Comparison of ENCODE assay signal across 8 mouse cellular contexts in the genomic region with DNA sequence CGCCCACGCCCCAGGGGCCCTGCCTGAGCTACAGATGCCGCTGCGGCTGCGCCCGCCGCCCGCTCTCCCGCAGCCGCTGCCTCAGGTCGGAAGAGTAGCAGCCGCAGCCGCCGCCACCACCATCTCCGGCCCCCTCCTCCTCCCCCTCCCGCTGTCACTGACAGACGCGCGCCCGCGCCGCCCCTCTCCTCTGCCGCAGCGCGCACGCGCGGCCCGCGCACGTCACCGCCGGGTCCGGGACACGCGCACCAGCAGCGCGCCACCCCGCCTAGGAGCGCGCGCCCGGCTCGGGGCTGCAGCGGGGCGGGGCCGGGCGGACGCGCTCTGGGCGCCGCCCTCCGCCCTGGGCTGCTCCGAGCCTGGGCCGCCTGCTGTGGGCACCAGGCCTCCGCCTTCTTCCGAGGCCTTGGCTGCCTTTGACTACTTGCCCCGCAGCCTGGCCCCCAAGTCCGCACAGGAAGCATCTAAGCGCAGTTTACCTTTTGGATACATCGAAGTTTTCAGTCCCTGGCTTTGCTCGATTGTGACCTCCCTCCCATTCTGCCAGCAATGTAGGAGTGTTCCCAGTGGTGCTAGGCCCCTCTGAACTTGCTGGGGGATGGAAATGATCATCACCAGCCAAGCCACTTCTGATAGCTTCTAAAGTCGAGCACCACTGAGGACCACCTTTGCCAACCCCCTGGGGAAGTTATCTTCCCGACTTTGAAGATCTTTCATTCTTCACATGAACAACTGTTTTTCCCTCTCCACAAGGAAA. TPM values are rescaled to one million over a fixed set of nuclear protein-coding genes. Genes with fewer than 3 reads are reported as not detected.
DNase-seq lines count a peak whose midpoint lies in the region; ATAC-seq and TF ChIP-seq lines count a peak whose summit lies in the region.

A gene (minus strand): TSS at position 201 of the 757 bp plus-strand sequence.

- no peaks in the 10 kb centered on the region; the same call in 1 of the 2 replicates for H3K27me3 ChIP-seq in ES-Bruce4 (ENCODE audit: control insufficient read depth, insufficient read depth, low read length, poor library complexity, severe bottlenecking)
- peaks cover 20% of the 10 kb centered on the region for H3K27me3 ChIP-seq in forebrain, embryonic 13.5 days
- no peaks in the 10 kb centered on the region for H3K27me3 ChIP-seq in heart, postnatal 0 days (ENCODE audit: control insufficient read depth, insufficient read depth, low read length)
- H3K27me3 ChIP-seq in liver, embryonic 16.5 days (ENCODE audit: control insufficient read depth, insufficient read depth, low read depth, low read length): peaks cover 5% of the 10 kb centered on the region; the same call in 1 of the 2 replicates
- H3K27me3 ChIP-seq in neural tube, embryonic 13.5 days: peaks cover 17% of the 10 kb centered on the region
- no peaks in the 10 kb centered on the region for H3K27me3 ChIP-seq in testis, adult 2 months (ENCODE audit: control insufficient read depth, insufficient read depth, low read length)

- TF ChIP-seq POLR2A in ES-Bruce4 (IDR thresholded peaks at IDR 0.05; ENCODE audit: insufficient read depth, low read length): no peak
- TF ChIP-seq POLR2A in testis, adult 2 months (IDR thresholded peaks at IDR 0.05; ENCODE audit: control insufficient read depth, low read depth, low read length): peak; percentile 54; the same call in 1 of the 2 replicates

- TF ChIP-seq EP300 in ES-Bruce4 (IDR thresholded peaks at IDR 0.05; ENCODE audit: insufficient read depth, low read depth, low read length): no peak
- no peak for TF ChIP-seq EP300 in heart, postnatal 0 days (IDR thresholded peaks at IDR 0.05; ENCODE audit: low read depth)

- H3K27ac ChIP-seq in ES-Bruce4 (ENCODE audit: insufficient read depth, low read length): no peak within 1 kb of the TSS
- peak within 1 kb of the TSS; percentile 66 for H3K27ac ChIP-seq in forebrain, embryonic 13.5 days
- peak within 1 kb of the TSS; percentile 84 for H3K27ac ChIP-seq in heart, postnatal 0 days (ENCODE audit: low read depth)
- H3K27ac ChIP-seq in liver, embryonic 16.5 days (ENCODE audit: low read length): peak within 1 kb of the TSS; percentile 64
- peak within 1 kb of the TSS; percentile 88 for H3K27ac ChIP-seq in neural tube, embryonic 13.5 days (replicated peaks)
- peak within 1 kb of the TSS; percentile 70 for H3K27ac ChIP-seq in testis, adult 2 months (ENCODE audit: control insufficient read depth, insufficient read depth, low read depth, low read length)

- WGBS in forebrain, embryonic 13.5 days: under 1% methylated on average over 37 of the region's 64 CpGs
- WGBS in heart, postnatal 0 days: 1% methylated on average over 39 of the region's 64 CpGs
- WGBS in liver, embryonic 16.5 days (ENCODE audit: insufficient replicate concordance): 1% methylated on average over 37 of the region's 64 CpGs
- WGBS in neural tube, embryonic 13.5 days: under 1% methylated on average over 41 of the region's 64 CpGs

- no peaks in the 10 kb centered on the region for H3K9me3 ChIP-seq in ES-Bruce4 (replicated peaks; ENCODE audit: control insufficient read depth, insufficient read depth, low read length, poor library complexity, severe bottlenecking)
- H3K9me3 ChIP-seq in forebrain, embryonic 13.5 days (replicated peaks): no peaks in the 10 kb centered on the region
- no peaks in the 10 kb centered on the region for H3K9me3 ChIP-seq in heart, postnatal 0 days (replicated peaks; ENCODE audit: control insufficient read depth, low read length)
- H3K9me3 ChIP-seq in liver, embryonic 16.5 days (replicated peaks; ENCODE audit: control insufficient read depth, low read length): no peaks in the 10 kb centered on the region
- H3K9me3 ChIP-seq in neural tube, embryonic 13.5 days: no peaks in the 10 kb centered on the region

- ATAC-seq in forebrain, embryonic 13.5 days: peak; percentile 91
- ATAC-seq in heart, postnatal 0 days (ENCODE audit: insufficient read depth, low read depth): peak; percentile 92
- ATAC-seq in liver, embryonic 16.5 days (ENCODE audit: low read depth): peak; percentile 96
- peak; percentile 88 for ATAC-seq in neural tube, embryonic 13.5 days (ENCODE audit: low read depth)

- DNase-seq in c-Kit-positive CD71-positive TER-119-positive erythroid progenitor cells, embryonic 14.5 days (ENCODE audit: low spot score): peak; percentile 68
- DNase-seq in heart, postnatal 0 days (ENCODE audit: low spot score): peak; percentile 86
- peak; percentile 91 to 95 for DNase-seq in kidney, postnatal 4 days

- H3K9ac ChIP-seq in ES-Bruce4 (ENCODE audit: low read depth, poor library complexity, severe bottlenecking): peak within 1 kb of the TSS; percentile 64
- peak within 1 kb of the TSS; percentile 82 for H3K9ac ChIP-seq in forebrain, embryonic 13.5 days
- H3K9ac ChIP-seq in heart, postnatal 0 days (replicated peaks; ENCODE audit: low read depth, low read length): peak within 1 kb of the TSS; percentile 57
- peak within 1 kb of the TSS; percentile 72 for H3K9ac ChIP-seq in liver, embryonic 16.5 days (ENCODE audit: low read depth, low read length)
- peak within 1 kb of the TSS; percentile 84 for H3K9ac ChIP-seq in neural tube, embryonic 13.5 days

- H3K36me3 ChIP-seq in ES-Bruce4 (ENCODE audit: control insufficient read depth, insufficient read depth, low read length, poor library complexity, severe bottlenecking): no peaks in the 10 kb centered on the region
- H3K36me3 ChIP-seq in forebrain, embryonic 13.5 days (ENCODE audit: poor library complexity, severe bottlenecking): no peaks in the 10 kb centered on the region
- no peaks in the 10 kb centered on the region for H3K36me3 ChIP-seq in heart, postnatal 0 days (replicated peaks; ENCODE audit: control insufficient read depth, insufficient read depth, low read length)
- no peaks in the 10 kb centered on the region for H3K36me3 ChIP-seq in liver, embryonic 16.5 days (ENCODE audit: control insufficient read depth, insufficient read depth)
- no peaks in the 10 kb centered on the region for H3K36me3 ChIP-seq in neural tube, embryonic 13.5 days
- H3K36me3 ChIP-seq in testis, adult 2 months (ENCODE audit: control insufficient read depth, insufficient read depth, low read length): no peaks in the 10 kb centered on the region

- peak within 1 kb of the TSS; percentile 98 for H3K4me2 ChIP-seq in forebrain, embryonic 13.5 days
- peak within 1 kb of the TSS; percentile 80 for H3K4me2 ChIP-seq in heart, postnatal 0 days (ENCODE audit: low read depth, low read length)
- H3K4me2 ChIP-seq in liver, embryonic 16.5 days (ENCODE audit: low read depth, low read length): peak within 1 kb of the TSS; percentile 93
- peak within 1 kb of the TSS; percentile 85 for H3K4me2 ChIP-seq in neural tube, embryonic 13.5 days

- peak within 1 kb of the TSS; percentile 73 for H3K4me3 ChIP-seq in ES-Bruce4 (ENCODE audit: low read depth, low read length)
- H3K4me3 ChIP-seq in forebrain, embryonic 13.5 days: peak within 1 kb of the TSS; percentile 79
- H3K4me3 ChIP-seq in heart, postnatal 0 days (ENCODE audit: low read depth, low read length): peak within 1 kb of the TSS; percentile 67
- peak within 1 kb of the TSS; percentile 76 for H3K4me3 ChIP-seq in liver, embryonic 16.5 days (ENCODE audit: low read depth, low read length)
- peak within 1 kb of the TSS; percentile 76 for H3K4me3 ChIP-seq in neural tube, embryonic 13.5 days
- H3K4me3 ChIP-seq in testis, adult 2 months (ENCODE audit: control insufficient read depth, low read depth, low read length): peak within 1 kb of the TSS; percentile 73

- H3K4me1 ChIP-seq in ES-Bruce4 (ENCODE audit: control insufficient read depth, insufficient read depth, low read length): no peaks in the 10 kb centered on the region
- peaks cover 34% of the 10 kb centered on the region for H3K4me1 ChIP-seq in forebrain, embryonic 13.5 days
- peaks cover 27% of the 10 kb centered on the region for H3K4me1 ChIP-seq in heart, postnatal 0 days (ENCODE audit: control insufficient read depth, insufficient read depth)
- H3K4me1 ChIP-seq in liver, embryonic 16.5 days (ENCODE audit: control insufficient read depth, low read depth, low read length): peaks cover 9% of the 10 kb centered on the region
- H3K4me1 ChIP-seq in neural tube, embryonic 13.5 days (replicated peaks): peaks cover 46% of the 10 kb centered on the region
- H3K4me1 ChIP-seq in testis, adult 2 months (ENCODE audit: control insufficient read depth, insufficient read depth, low read length): peaks cover 19% of the 10 kb centered on the region

- TF ChIP-seq CTCF in ES-Bruce4 (IDR thresholded peaks at IDR 0.05; ENCODE audit: low read depth, low read length): no peak
- no peak for TF ChIP-seq CTCF in heart, postnatal 0 days (IDR thresholded peaks at IDR 0.05; ENCODE audit: low read depth)
- no peak for TF ChIP-seq CTCF in testis, adult 2 months (IDR thresholded peaks at IDR 0.05; ENCODE audit: control insufficient read depth, insufficient read depth, insufficient replicate concordance, low read depth, low read length)

RNA-seq across cellular contexts. Expression of the gene that starts here (rescaled TPM):
- 1.8 and 1.9 TPM in 2 replicates for polyA plus RNA-seq in ES-Bruce4 (2011; ENCODE audit: insufficient read depth, insufficient read length, low read depth, missing spikeins)
- polyA plus RNA-seq in forebrain, embryonic 13.5 days (2015; fragmentation: Nextera tagmentation; extraction: Ambion mirVana): 1.0 and 1.3 TPM in 2 replicates
- 19.0 and 22.2 TPM in 2 replicates for total RNA-seq in heart, postnatal 0 days (2014; rRNA removed; ENCODE audit: low replicate concordance)
- 1.8 and 2.0 TPM in 2 replicates for polyA plus RNA-seq in heart, postnatal 0 days (2015; fragmentation: Nextera tagmentation; extraction: Ambion mirVana)
- 0.48 and 0.65 TPM in 2 replicates for polyA plus RNA-seq in liver, embryonic 16.5 days (2015; fragmentation: Nextera tagmentation; extraction: Ambion mirVana)
- 2.8 and 2.9 TPM in 2 replicates for polyA plus RNA-seq in neural tube, embryonic 13.5 days (2015; fragmentation: Nextera tagmentation; extraction: Ambion mirVana)
- 3.3 and 3.4 TPM in 2 replicates for polyA plus RNA-seq in testis, adult 2 months (2012; rRNA removed)

Comparison
In these comparisons a context has a peak if more than half of its experiments do, and no peak if none do; other contexts are left out.
1. Peak in ATAC-seq, H3K4me3 ChIP-seq, H3K27ac ChIP-seq, H3K9ac ChIP-seq and H3K4me2 ChIP-seq in liver, embryonic 16.5 days; RNA of the gene not detected or under 1 TPM.